Comparison of ENCODE assay signal across 8 mouse cellular contexts in genomic region chr11:82952612-82953542, GRCm38 (mm10). TPM values are rescaled to one million over a fixed set of nuclear protein-coding genes. Genes with fewer than 3 reads are reported as not detected.
DNase-seq lines count a peak whose midpoint lies in the region; ATAC-seq and TF ChIP-seq lines count a peak whose summit lies in the region.

No protein-coding gene starts in this region.

- H3K36me3 ChIP-seq in heart, embryonic 16.5 days (ENCODE audit: control insufficient read depth, insufficient read depth): no peaks in the 10 kb centered on the region
- H3K36me3 ChIP-seq in splenic B cell, adult 2 months (ENCODE audit: control insufficient read depth, insufficient read depth, low read length, poor library complexity, severe bottlenecking): peaks cover 3% of the 10 kb centered on the region; the same call in 1 of the 2 replicates

- intact Hi-C loops in left cerebral cortex, postnatal 10 days (cut with DNase I): no loop called here

- peak overlapping the region; percentile 45 for H3K4me3 ChIP-seq in heart, embryonic 16.5 days (ENCODE audit: low read length)
- H3K4me3 ChIP-seq in lung, adult 2 months (replicated peaks; ENCODE audit: extremely low read depth, low read depth, low read length): peak overlapping the region; percentile 91

- peak overlapping the region; percentile 66 for H3K4me2 ChIP-seq in heart, embryonic 16.5 days (ENCODE audit: low read depth, low read length)

- H3K9ac ChIP-seq in heart, embryonic 16.5 days (ENCODE audit: low read length): peak overlapping the region; percentile 57

- 58% methylated on average over 9 of the region's 9 CpGs for whole genome bisulfite sequencing in heart, embryonic 16.5 days
- 32% methylated on average over 9 of the region's 9 CpGs for WGBS in lung, adult 2 months

- peak overlapping the region; percentile 59 for H3K27ac ChIP-seq in heart, embryonic 16.5 days (ENCODE audit: low read length)

- TF ChIP-seq POLR2A in lung, adult 2 months (IDR thresholded peaks at IDR 0.05; ENCODE audit: borderline replicate concordance, extremely low read depth, low read depth, low read length): no peak

- ATAC-seq in heart, embryonic 16.5 days (replicated peaks; ENCODE audit: extremely low read depth, insufficient read depth, low FRiP score): 0 out of 2 replicates have a peak, but pooled peaks have one; percentile 34

- peaks cover 4% of the 10 kb centered on the region for H3K4me1 ChIP-seq in heart, embryonic 16.5 days (ENCODE audit: control insufficient read depth, insufficient read depth, low read length)
- peaks cover 5% of the 10 kb centered on the region for H3K4me1 ChIP-seq in lung, adult 2 months (ENCODE audit: control insufficient read depth, insufficient read depth, low read length)

- DNase-seq in heart, adult 18-20 months: peak; percentile 67 to 68
- DNase-seq in heart, postnatal 4 days: no peak
- no peak for DNase-seq in lung, adult 2 months
- peak; percentile 79 for DNase-seq in splenic B cell, adult 2 months (ENCODE audit: low read depth, low spot score)
- DNase-seq in embryo, embryonic 11 days: no peak
- no peak for DNase-seq in right cerebral cortex, adult 2 months (ENCODE audit: low spot score in 2 of 2)
- no peak for DNase-seq in left cerebral cortex, postnatal 10 days (ENCODE audit: extremely low spot score in 1 of 2, low spot score in 2 of 2)

- no peak for TF ChIP-seq CTCF in lung, adult 2 months (IDR thresholded peaks at IDR 0.05; ENCODE audit: insufficient read depth, low read length)

- H3K9me3 ChIP-seq in heart, embryonic 16.5 days (replicated peaks; ENCODE audit: control insufficient read depth, low read length): no peaks in the 10 kb centered on the region

- H3K27me3 ChIP-seq in heart, embryonic 16.5 days (ENCODE audit: control insufficient read depth, insufficient read depth, low read length): no peaks in the 10 kb centered on the region
- no peaks in the 10 kb centered on the region for H3K27me3 ChIP-seq in splenic B cell, adult 2 months (ENCODE audit: control insufficient read depth, insufficient read depth, low read length, poor library complexity, severe bottlenecking)

RNA-seq across cellular contexts. Expression of gene Slfn5, which starts 1.7 kb away (rescaled TPM):
- total RNA-seq in heart, adult 18-20 months (2021): 10 to 100 TPM; 50.5 to 65.6 TPM
- total RNA-seq in heart, postnatal 4 days (2021): 10 to 100 TPM; 33.8 to 38.0 TPM
- polyA plus RNA-seq in heart, embryonic 16.5 days (2015; fragmentation: Nextera tagmentation; extraction: Ambion mirVana): 6.1 and 7.7 TPM in 2 replicates
- polyA plus RNA-seq in lung, adult 2 months (2012; rRNA removed): 14.3 and 25.1 TPM in 2 replicates
- total RNA-seq in left cerebral cortex, postnatal 10 days (2021): 1 to 10 TPM; 3.9 to 4.3 TPM

RNA-seq across cellular contexts. Expression of gene Slfn9, which starts 38.8 kb away (rescaled TPM):
- under 1 TPM; 0.69 to 0.87 TPM for total RNA-seq in heart, adult 18-20 months (2021)
- 10 to 100 TPM; 14.2 to 14.7 TPM for total RNA-seq in heart, postnatal 4 days (2021)
- 11.9 and 13.1 TPM in 2 replicates for polyA plus RNA-seq in heart, embryonic 16.5 days (2015; fragmentation: Nextera tagmentation; extraction: Ambion mirVana)
- polyA plus RNA-seq in lung, adult 2 months (2012; rRNA removed): 0.32 and 0.75 TPM in 2 replicates
- total RNA-seq in left cerebral cortex, postnatal 10 days (2021): under 1 TPM; 0.47 to 0.60 TPM

RNA-seq across cellular contexts. Expression of gene Unc45b, which starts 42.5 kb away (rescaled TPM):
- 100 to 1,000 TPM; 185 to 201 TPM for total RNA-seq in heart, adult 18-20 months (2021)
- 100 to 1,000 TPM; 177 to 187 TPM for total RNA-seq in heart, postnatal 4 days (2021)
- 188 and 201 TPM in 2 replicates for polyA plus RNA-seq in heart, embryonic 16.5 days (2015; fragmentation: Nextera tagmentation; extraction: Ambion mirVana)
- polyA plus RNA-seq in lung, adult 2 months (2012; rRNA removed): 19.0 and 20.0 TPM in 2 replicates
- total RNA-seq in left cerebral cortex, postnatal 10 days (2021): 1 to 10 TPM; 3.3 to 5.1 TPM

RNA-seq across cellular contexts. Expression of gene Nle1, which starts 44.7 kb away (rescaled TPM):
- total RNA-seq in heart, adult 18-20 months (2021): 10 to 100 TPM; 11.7 to 12.4 TPM
- total RNA-seq in heart, postnatal 4 days (2021): 10 to 100 TPM; 17.4 to 20.1 TPM
- 22.2 TPM in 2 replicates for polyA plus RNA-seq in heart, embryonic 16.5 days (2015; fragmentation: Nextera tagmentation; extraction: Ambion mirVana)
- polyA plus RNA-seq in lung, adult 2 months (2012; rRNA removed): 28.2 and 29.1 TPM in 2 replicates
- 10 to 100 TPM; 37.1 to 41.2 TPM for total RNA-seq in left cerebral cortex, postnatal 10 days (2021)

Comparison
In these comparisons a context has a peak if more than half of its experiments do, and no peak if none do; other contexts are left out.
1. DNase-seq: peak in heart, adult 18-20 months (2 of 2) and splenic B cell, adult 2 months (single experiment); none in heart, postnatal 4 days (single experiment), lung, adult 2 months (single experiment), embryo, embryonic 11 days (single experiment), right cerebral cortex, adult 2 months (0 of 2) and left cerebral cortex, postnatal 10 days (0 of 2).
2. RNA of gene Slfn9, which starts 38.8 kb away (total RNA-seq): 14.2 to 14.7 TPM in heart, postnatal 4 days; 0.69 to 0.87 TPM in heart, adult 18-20 months and 0.47 to 0.60 TPM in left cerebral cortex, postnatal 10 days; every median in the first group is over 4 times any median in the second.
3. RNA of gene Slfn5, which starts 1.7 kb away (total RNA-seq): 50.5 to 65.6 TPM in heart, adult 18-20 months and 33.8 to 38.0 TPM in heart, postnatal 4 days; 3.9 to 4.3 TPM in left cerebral cortex, postnatal 10 days; every median in the first group is over 4 times any median in the second.
4. RNA of gene Unc45b, which starts 42.5 kb away (total RNA-seq): 185 to 201 TPM in heart, adult 18-20 months and 177 to 187 TPM in heart, postnatal 4 days; 3.3 to 5.1 TPM in left cerebral cortex, postnatal 10 days; every median in the first group is over 10 times any median in the second.